Mouse (Mus musculus): Measurements from ENCODE around the gene Aox1. TPM values are rescaled to one million over a fixed set of nuclear protein-coding genes. Genes with fewer than 3 reads are reported as not detected.

Gene Aox1
- polyA plus RNA-seq, 1 experiment from 2014 or later: not detected

- DNase-seq (ENCODE audit: low spot score) (no peak), ATAC-seq (ENCODE audit: insufficient number of reproducible peaks, low FRiP score, low TSS enrichment, low read depth) (no peak)
- no peaks in the 10 kb centered on the region for H3K27me3 ChIP-seq (ENCODE audit: control insufficient read depth, insufficient read depth, low read length)
- no peak overlapping the region for H3K4me3 ChIP-seq (ENCODE audit: low read depth, low read length)
- no peak overlapping the region for H3K27ac ChIP-seq (replicated peaks; ENCODE audit: low read depth, low read length)
- no peaks in the 10 kb centered on the region for H3K36me3 ChIP-seq (ENCODE audit: control insufficient read depth, insufficient read depth, low read length)
- H3K9me3 ChIP-seq (ENCODE audit: control insufficient read depth, low read length): no peaks in the 10 kb centered on the region
- no peaks in the 10 kb centered on the region for H3K4me1 ChIP-seq (ENCODE audit: control insufficient read depth, insufficient read depth, low read length)
- H3K9ac ChIP-seq (ENCODE audit: low read length): no peak overlapping the region
- H3K4me2 ChIP-seq (ENCODE audit: low read depth, severe bottlenecking): no peak overlapping the region
- 92% methylated on average over 11 of the region's 11 CpGs for WGBS
Measured at GRCm38 (mm10) chr1:58055598-58055997, 25.9 kb downstream of the Aox1 start.

GRCm38 (mm10) chr1:58056074-58056807 is 26.5 kb downstream of the Aox1 start:
- H3K27me3 ChIP-seq (ENCODE audit: control insufficient read depth, insufficient read depth, low read length): no peaks in the 10 kb centered on the region
- H3K4me2 ChIP-seq (ENCODE audit: low read depth, severe bottlenecking): no peak overlapping the region
- DNase-seq (ENCODE audit: low spot score) (no peak), ATAC-seq (ENCODE audit: insufficient number of reproducible peaks, low FRiP score, low TSS enrichment, low read depth) (no peak)
- no peak overlapping the region for H3K4me3 ChIP-seq (ENCODE audit: low read depth, low read length)
- no peaks in the 10 kb centered on the region for H3K9me3 ChIP-seq (ENCODE audit: control insufficient read depth, low read length)
- no peaks in the 10 kb centered on the region for H3K36me3 ChIP-seq (ENCODE audit: control insufficient read depth, insufficient read depth, low read length)
- no peak overlapping the region for H3K9ac ChIP-seq (ENCODE audit: low read length)
- H3K27ac ChIP-seq (replicated peaks; ENCODE audit: low read depth, low read length): no peak overlapping the region
- no peaks in the 10 kb centered on the region for H3K4me1 ChIP-seq (ENCODE audit: control insufficient read depth, insufficient read depth, low read length)
- WGBS: 89% methylated on average over 13 of the region's 13 CpGs

GRCm38 (mm10) chr1:58056939-58057338 is 27.2 kb downstream of the Aox1 start:
- no peaks in the 10 kb centered on the region for H3K9me3 ChIP-seq (ENCODE audit: control insufficient read depth, low read length)
- 84% methylated on average over 11 of the region's 11 CpGs for WGBS
- no peaks in the 10 kb centered on the region for H3K36me3 ChIP-seq (ENCODE audit: control insufficient read depth, insufficient read depth, low read length)
- H3K27me3 ChIP-seq (ENCODE audit: control insufficient read depth, insufficient read depth, low read length): no peaks in the 10 kb centered on the region
- no peaks in the 10 kb centered on the region for H3K4me1 ChIP-seq (ENCODE audit: control insufficient read depth, insufficient read depth, low read length)
- H3K9ac ChIP-seq (ENCODE audit: low read length): no peak overlapping the region
- ATAC-seq (ENCODE audit: insufficient number of reproducible peaks, low FRiP score, low TSS enrichment, low read depth) (no peak), DNase-seq (ENCODE audit: low spot score) (no peak)
- H3K27ac ChIP-seq (replicated peaks; ENCODE audit: low read depth, low read length): no peak overlapping the region
- H3K4me2 ChIP-seq (ENCODE audit: low read depth, severe bottlenecking): no peak overlapping the region
- no peak overlapping the region for H3K4me3 ChIP-seq (ENCODE audit: low read depth, low read length)

GRCm38 (mm10) chr1:58058846-58059245 is 29.1 kb downstream of the Aox1 start:
- no peak overlapping the region for H3K4me2 ChIP-seq (ENCODE audit: low read depth, severe bottlenecking)
- H3K27ac ChIP-seq (replicated peaks; ENCODE audit: low read depth, low read length): no peak overlapping the region
- no peaks in the 10 kb centered on the region for H3K9me3 ChIP-seq (ENCODE audit: control insufficient read depth, low read length)
- DNase-seq (ENCODE audit: low spot score): no peak
- H3K4me1 ChIP-seq (ENCODE audit: control insufficient read depth, insufficient read depth, low read length): no peaks in the 10 kb centered on the region
- no peaks in the 10 kb centered on the region for H3K36me3 ChIP-seq (ENCODE audit: control insufficient read depth, insufficient read depth, low read length)
- H3K4me3 ChIP-seq (ENCODE audit: low read depth, low read length): no peak overlapping the region
- WGBS: 93% methylated on average over 4 of the region's 4 CpGs
- no peak for ATAC-seq (ENCODE audit: insufficient number of reproducible peaks, low FRiP score, low TSS enrichment, low read depth)
- H3K27me3 ChIP-seq (ENCODE audit: control insufficient read depth, insufficient read depth, low read length): no peaks in the 10 kb centered on the region
- H3K9ac ChIP-seq (ENCODE audit: low read length): no peak overlapping the region

GRCm38 (mm10) chr1:58062131-58062530 is 32.4 kb downstream of the Aox1 start:
- Histone ChIP-seq H3K36me3 (ENCODE audit: control insufficient read depth, insufficient read depth, low read length) (no peaks in the 10 kb centered on the region), H3K4me2 (ENCODE audit: low read depth, severe bottlenecking) (no peak overlapping the region), H3K9ac (ENCODE audit: low read length) (no peak overlapping the region), H3K27me3 (ENCODE audit: control insufficient read depth, insufficient read depth, low read length) (no peaks in the 10 kb centered on the region), H3K27ac (replicated peaks; ENCODE audit: low read depth, low read length) (no peak overlapping the region), H3K4me1 (ENCODE audit: control insufficient read depth, insufficient read depth, low read length) (no peaks in the 10 kb centered on the region), H3K9me3 (ENCODE audit: control insufficient read depth, low read length) (no peaks in the 10 kb centered on the region), H3K4me3 (ENCODE audit: low read depth, low read length) (no peak overlapping the region)
- 94% methylated on average over 7 of the region's 7 CpGs for WGBS
- ATAC-seq (ENCODE audit: insufficient number of reproducible peaks, low FRiP score, low TSS enrichment, low read depth): no peak
- DNase-seq (ENCODE audit: low spot score): no peak

GRCm38 (mm10) chr1:58065151-58065550 is 35.4 kb downstream of the Aox1 start:
- WGBS: 90% methylated on average over 5 of the region's 5 CpGs

GRCm38 (mm10) chr1:58065606-58066005 is 35.9 kb downstream of the Aox1 start:
- no peaks in the 10 kb centered on the region for H3K27me3 ChIP-seq (ENCODE audit: control insufficient read depth, insufficient read depth, low read length)
- no peak for ATAC-seq (ENCODE audit: insufficient number of reproducible peaks, low FRiP score, low TSS enrichment, low read depth)
- no peak overlapping the region for H3K4me2 ChIP-seq (ENCODE audit: low read depth, severe bottlenecking)
- no peak overlapping the region for H3K9ac ChIP-seq (ENCODE audit: low read length)
- no peak overlapping the region for H3K27ac ChIP-seq (replicated peaks; ENCODE audit: low read depth, low read length)
- H3K4me1 ChIP-seq (ENCODE audit: control insufficient read depth, insufficient read depth, low read length): no peaks in the 10 kb centered on the region
- DNase-seq (ENCODE audit: low spot score): no peak
- H3K9me3 ChIP-seq (ENCODE audit: control insufficient read depth, low read length): no peaks in the 10 kb centered on the region
- H3K4me3 ChIP-seq (ENCODE audit: low read depth, low read length): no peak overlapping the region
- no peaks in the 10 kb centered on the region for H3K36me3 ChIP-seq (ENCODE audit: control insufficient read depth, insufficient read depth, low read length)
- WGBS: 88% methylated on average over 3 of the region's 3 CpGs

More at GRCm38 (mm10) chr1:58065151-58065550, 35.4 kb downstream of the Aox1 start:
- Histone ChIP-seq H3K4me3 (ENCODE audit: low read depth, low read length) (no peak overlapping the region), H3K4me2 (ENCODE audit: low read depth, severe bottlenecking) (no peak overlapping the region), H3K27ac (replicated peaks; ENCODE audit: low read depth, low read length) (no peak overlapping the region), H3K9ac (ENCODE audit: low read length) (no peak overlapping the region), H3K4me1 (ENCODE audit: control insufficient read depth, insufficient read depth, low read length) (no peaks in the 10 kb centered on the region), H3K9me3 (ENCODE audit: control insufficient read depth, low read length) (no peaks in the 10 kb centered on the region), H3K27me3 (ENCODE audit: control insufficient read depth, insufficient read depth, low read length) (no peaks in the 10 kb centered on the region), H3K36me3 (ENCODE audit: control insufficient read depth, insufficient read depth, low read length) (no peaks in the 10 kb centered on the region)
- DNase-seq (ENCODE audit: low spot score) (no peak), ATAC-seq (ENCODE audit: insufficient number of reproducible peaks, low FRiP score, low TSS enrichment, low read depth) (no peak)

- Histone ChIP-seq H3K4me1 (ENCODE audit: control insufficient read depth, insufficient read depth, low read length) (no peaks in the 10 kb centered on the region), H3K9ac (ENCODE audit: low read length) (no peak overlapping the region), H3K36me3 (ENCODE audit: control insufficient read depth, insufficient read depth, low read length) (no peaks in the 10 kb centered on the region), H3K27ac (replicated peaks; ENCODE audit: low read depth, low read length) (no peak overlapping the region), H3K9me3 (ENCODE audit: control insufficient read depth, low read length) (no peaks in the 10 kb centered on the region), H3K4me2 (ENCODE audit: low read depth, severe bottlenecking) (no peak overlapping the region), H3K27me3 (ENCODE audit: control insufficient read depth, insufficient read depth, low read length) (no peaks in the 10 kb centered on the region), H3K4me3 (ENCODE audit: low read depth, low read length) (no peak overlapping the region)
- DNase-seq (ENCODE audit: low spot score) (no peak), ATAC-seq (ENCODE audit: insufficient number of reproducible peaks, low FRiP score, low TSS enrichment, low read depth) (no peak)
- WGBS: 87% methylated on average over 6 of the region's 6 CpGs
Measured at GRCm38 (mm10) chr1:58069181-58069580, 39.5 kb downstream of the Aox1 start.

- Histone ChIP-seq H3K4me2 (ENCODE audit: low read depth, severe bottlenecking) (no peak overlapping the region), H3K9me3 (ENCODE audit: control insufficient read depth, low read length) (no peaks in the 10 kb centered on the region), H3K27me3 (ENCODE audit: control insufficient read depth, insufficient read depth, low read length) (no peaks in the 10 kb centered on the region), H3K9ac (ENCODE audit: low read length) (no peak overlapping the region), H3K4me1 (ENCODE audit: control insufficient read depth, insufficient read depth, low read length) (no peaks in the 10 kb centered on the region), H3K36me3 (ENCODE audit: control insufficient read depth, insufficient read depth, low read length) (no peaks in the 10 kb centered on the region), H3K27ac (replicated peaks; ENCODE audit: low read depth, low read length) (no peak overlapping the region), H3K4me3 (ENCODE audit: low read depth, low read length) (no peak overlapping the region)
- ATAC-seq (ENCODE audit: insufficient number of reproducible peaks, low FRiP score, low TSS enrichment, low read depth): no peak
- 93% methylated on average over 11 of the region's 11 CpGs for WGBS
- DNase-seq (ENCODE audit: low spot score): no peak
Measured at GRCm38 (mm10) chr1:58070091-58070490, 40.4 kb downstream of the Aox1 start.
